Mouse (Mus musculus): Measurements from ENCODE around the gene Spag9.

Gene Spag9

DNA sequence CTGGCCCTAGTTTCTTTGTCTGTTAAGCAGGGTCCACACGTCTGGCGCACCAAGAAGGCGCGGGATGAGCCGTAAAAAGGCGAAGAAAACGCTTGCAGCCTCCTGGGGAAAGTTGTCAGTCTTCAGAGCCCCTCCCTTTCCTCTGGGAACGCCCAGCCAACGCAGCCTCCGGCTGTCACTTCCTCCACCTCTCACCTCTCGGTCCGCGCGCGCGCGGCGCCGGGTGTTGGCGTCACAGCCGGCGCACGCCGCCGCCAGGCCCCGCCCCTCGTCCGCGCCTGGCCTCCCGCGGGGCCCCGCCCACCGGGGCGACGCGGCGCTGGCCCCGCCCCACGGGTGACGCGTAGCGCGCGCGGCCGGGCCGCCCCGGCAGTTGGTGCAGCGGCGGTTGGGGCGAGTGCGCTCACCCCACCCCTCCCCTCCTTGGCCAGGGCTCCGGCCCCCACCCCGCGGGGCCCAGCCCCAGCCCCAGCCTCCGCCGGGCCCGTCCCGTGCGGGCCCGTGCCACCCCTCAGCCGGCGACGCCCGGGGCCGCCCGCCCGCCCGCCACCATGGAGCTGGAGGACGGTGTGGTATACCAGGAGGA lies at the start of gene Spag9:
Gene Spag9 (plus strand): TSS at position 372 of the 586 bp plus-strand sequence.
- DNase-seq = peak; percentile 92

DNA sequence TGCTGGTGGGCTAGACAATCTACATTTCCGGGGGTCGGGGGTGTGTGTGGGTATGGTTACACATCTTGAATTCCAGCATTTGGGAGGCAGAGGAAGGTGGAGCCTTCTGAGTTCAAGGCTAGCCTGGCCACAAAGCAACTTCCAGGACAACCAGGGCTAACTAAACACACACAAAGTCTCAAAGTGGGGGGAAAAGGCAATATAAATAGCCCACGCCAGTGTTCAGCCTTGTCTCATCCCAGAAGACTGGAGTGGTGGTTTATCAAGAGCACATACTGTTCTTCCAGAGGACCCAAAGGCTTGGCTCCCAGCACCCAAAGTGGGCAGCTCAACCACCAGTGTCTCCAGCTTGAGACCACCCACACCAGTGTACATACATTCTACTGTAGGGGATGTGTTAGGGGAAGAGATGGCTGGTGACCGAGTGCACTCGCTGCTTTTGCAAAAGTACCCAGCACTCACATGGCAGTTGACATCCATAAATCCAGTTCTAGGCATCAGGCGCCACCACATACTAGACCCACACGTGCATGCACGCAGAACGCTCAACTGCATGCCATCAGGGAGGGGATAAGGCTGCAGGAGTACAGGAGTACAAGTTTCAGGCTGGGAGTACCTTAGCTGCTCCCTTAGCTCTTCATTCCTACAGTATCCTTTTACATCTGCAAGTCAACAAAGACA lies 46.9 kb upstream of the Spag9 start:
- no peak for DNase-seq

GRCm38 (mm10) chr11:93950045-93950444 lies 45.8 kb upstream of the Spag9 start:
- DNase-seq = no peak

GRCm38 (mm10) chr11:93952376-93952775 lies 43.5 kb upstream of the Spag9 start:
- DNase-seq = no peak

- DNase-seq = no peak
These were observed 41.1 kb upstream of the Spag9 start for GRCm38 (mm10) chr11:93954738-93955255.

GRCm38 (mm10) chr11:93955256-93956150 lies 40.4 kb upstream of the Spag9 start:
- peak; percentile 76 for DNase-seq

GRCm38 (mm10) chr11:93956159-93956558 lies 39.7 kb upstream of the Spag9 start, which contains the start of gene Nme2:
Gene Nme2 (minus strand): TSS chr11:93956259.
- DNase-seq = no peak

GRCm38 (mm10) chr11:93957031-93957555 lies 38.8 kb upstream of the Spag9 start:
- DNase-seq = no peak

GRCm38 (mm10) chr11:93957746-93958145 lies 38.1 kb upstream of the Spag9 start:
- no peak for DNase-seq

- DNase-seq = no peak
These were observed 34.4 kb upstream of the Spag9 start for GRCm38 (mm10) chr11:93961482-93961881.

DNA sequence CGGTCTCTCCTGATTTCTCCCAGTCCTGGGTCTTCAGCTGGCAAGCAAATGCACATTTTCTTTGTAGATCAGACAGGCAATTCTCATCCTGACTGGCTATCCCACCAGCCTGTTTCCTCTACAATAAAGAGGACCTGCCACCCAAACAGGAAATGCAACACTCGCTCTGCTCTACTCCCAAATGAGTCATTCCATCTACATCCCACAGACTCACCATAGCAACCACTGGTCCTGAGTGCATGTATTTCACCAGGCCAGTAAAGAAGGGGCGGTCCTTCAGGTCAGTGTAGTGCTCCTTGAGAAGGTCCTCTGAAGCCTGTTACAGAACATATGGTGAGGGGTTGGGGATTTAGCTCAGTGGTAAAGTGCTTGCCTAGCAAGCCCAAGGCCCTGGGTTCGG lies 32.9 kb upstream of the Spag9 start:
- no peak for DNase-seq

GRCm38 (mm10) chr11:93965391-93965790 lies 30.5 kb upstream of the Spag9 start:
- DNase-seq = no peak

- peak; percentile 44 for DNase-seq
These were observed 28.5 kb upstream of the Spag9 start for GRCm38 (mm10) chr11:93967381-93967780.

GRCm38 (mm10) chr11:93968005-93968847 lies 27.7 kb upstream of the Spag9 start, which contains the start of the genes Gm20390 and Nme1:
Gene Gm20390 (minus strand): TSS chr11:93968293.
Gene Nme1 (minus strand): TSS chr11:93968521.
- peak; percentile 99 for DNase-seq

DNA sequence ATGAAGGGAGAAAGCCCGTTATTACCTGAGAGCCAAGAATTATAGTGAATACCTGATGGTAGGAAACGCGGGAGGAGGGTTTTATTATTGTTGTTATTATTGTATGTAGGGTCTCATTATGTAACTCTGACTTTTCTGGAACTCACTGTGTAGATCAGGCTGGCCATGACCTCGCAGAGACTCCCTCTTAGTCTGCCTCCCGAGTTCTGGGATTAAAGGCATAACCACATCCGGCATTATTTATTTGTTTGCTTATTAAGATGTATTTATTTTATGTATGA lies 27.1 kb upstream of the Spag9 start:
- DNase-seq = no peak

DNA sequence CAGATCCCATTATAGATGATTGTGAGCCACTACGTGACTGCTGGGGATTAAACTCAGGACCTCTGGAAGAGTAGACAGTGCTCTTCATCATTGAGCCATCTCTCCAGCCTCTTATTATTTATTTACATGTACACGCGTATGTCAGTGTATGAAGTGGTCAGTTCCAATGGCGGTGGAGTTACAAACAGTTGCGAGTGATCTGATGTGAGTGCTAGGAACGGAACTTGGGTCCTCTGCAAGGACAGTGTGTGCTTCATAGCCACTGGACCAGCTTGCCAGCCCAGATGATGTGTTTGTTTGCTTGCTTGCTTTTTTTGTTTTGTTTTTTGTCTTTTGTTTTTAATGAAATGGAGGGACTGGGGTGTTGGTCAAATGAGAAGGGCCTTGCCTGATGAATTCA lies 26.7 kb upstream of the Spag9 start:
- DNase-seq = peak; percentile 50

DNA sequence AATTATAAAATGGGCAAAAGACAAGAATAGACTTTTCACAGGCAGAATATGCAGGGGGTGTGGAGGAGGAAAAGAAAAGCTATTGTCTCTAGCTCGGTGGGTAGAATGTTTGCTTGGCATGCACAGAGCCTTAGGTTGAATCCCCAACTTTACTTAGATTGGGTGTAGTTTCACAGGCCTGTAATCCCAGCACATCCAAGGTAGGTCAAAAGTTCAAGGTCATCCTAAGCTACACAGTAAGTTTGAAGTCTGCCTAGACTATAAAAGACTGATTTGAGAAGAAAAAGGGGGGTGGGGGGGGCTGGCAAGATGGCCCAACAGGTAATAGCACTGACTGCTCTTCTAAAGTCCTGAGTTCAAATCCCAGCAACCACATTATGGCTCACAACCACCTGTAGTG lies 26.1 kb upstream of the Spag9 start:
- no peak for DNase-seq

- DNase-seq = no peak
These were observed 22.9 kb upstream of the Spag9 start for GRCm38 (mm10) chr11:93972951-93973350.

DNA sequence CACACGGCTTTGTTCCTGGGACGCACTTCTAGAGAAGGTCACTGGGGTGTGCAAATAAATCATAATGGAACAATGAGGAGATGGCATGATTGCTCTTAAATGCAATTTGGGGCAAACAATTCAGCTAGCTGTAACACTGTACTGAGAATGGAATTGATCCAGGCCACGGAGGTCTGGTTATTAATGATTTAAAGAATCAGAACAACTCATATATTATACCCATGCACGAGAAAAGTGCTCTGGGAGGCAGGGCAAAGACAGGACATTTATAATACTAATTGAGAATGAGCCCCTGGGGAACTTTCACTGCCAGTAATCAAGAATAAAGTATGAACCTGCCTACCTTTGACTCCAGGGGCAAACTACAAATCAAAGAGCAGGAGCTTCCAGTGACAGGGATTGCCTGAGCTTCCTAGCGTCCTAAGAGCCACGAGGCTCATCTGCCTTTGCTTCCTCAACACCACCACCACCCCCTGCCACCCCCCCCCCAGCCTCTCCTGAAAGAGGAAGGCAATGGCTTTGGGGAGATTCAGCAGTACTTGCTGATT lies 16.3 kb upstream of the Spag9 start:
- no peak for DNase-seq

DNA sequence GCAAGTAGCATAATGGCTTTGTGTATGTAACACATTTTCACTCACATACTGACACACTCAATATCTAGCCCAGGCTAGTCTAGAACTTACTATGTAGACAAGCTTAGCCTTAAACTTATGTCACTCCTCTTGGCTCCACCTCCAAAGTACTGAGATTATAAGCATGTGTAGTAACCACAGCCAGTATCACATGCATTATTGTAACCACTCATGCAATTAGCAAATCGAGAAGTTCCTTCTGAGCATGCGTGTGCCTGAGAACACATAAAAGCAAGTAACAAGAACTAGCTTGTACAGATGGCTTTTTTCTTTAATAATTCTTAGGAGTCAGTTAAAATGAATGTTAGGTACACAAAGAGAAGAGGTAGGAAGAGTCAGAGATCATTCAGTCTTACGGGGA lies 11.3 kb upstream of the Spag9 start:
- DNase-seq = no peak

DNA sequence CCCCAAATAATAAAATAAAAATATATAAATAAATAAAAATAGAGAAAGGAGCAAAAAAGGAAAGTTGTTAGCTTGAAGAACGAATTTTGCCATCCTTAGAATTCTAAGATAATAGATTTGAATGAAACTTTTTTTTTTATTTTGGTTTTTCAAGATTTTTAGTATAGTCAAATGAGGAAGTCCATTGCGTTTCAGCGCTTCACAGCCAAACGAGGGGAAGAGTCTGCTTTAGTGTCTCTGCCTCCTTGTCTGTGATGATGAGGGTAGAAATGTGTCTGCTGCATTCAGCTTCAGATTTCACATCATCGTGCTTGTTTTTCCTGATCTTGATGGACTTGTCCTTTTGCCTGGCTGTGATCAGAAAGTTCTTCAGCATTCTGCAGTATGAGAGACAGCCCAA lies 10.6 kb upstream of the Spag9 start:
- DNase-seq = no peak

- no peak for DNase-seq
These were observed 9.6 kb upstream of the Spag9 start for GRCm38 (mm10) chr11:93986298-93986697.
